Mouse (Mus musculus) heart, embryonic 12.5 days (tissue): ENCODE measurements around the gene Hcn1. TPM values are rescaled to one million over a fixed set of nuclear protein-coding genes. Genes with fewer than 3 reads are reported as not detected.
"Not testable (repeated sequence)": the region's sequence is repeated elsewhere in the genome, so short reads cannot be mapped to it uniquely, and the experiment has no call there.

Source experiments
- ATAC-seq: fragments of 200-750 bp; cut with Nextera tagmentation; 2 replicates; pipeline ENCODE4 v1.8.0; 2017; ENCODE audit warnings: moderate TSS enrichment, moderate library complexity; ENCODE audit not compliant: insufficient number of reproducible peaks, low FRiP score
- H3K27ac ChIP-seq: fragments of 300-500 bp; sonication (generic); 2 replicates; pipeline ENCODE4 v1.5.1; 2016; ENCODE audit warnings: mild to moderate bottlenecking, moderate library complexity; ENCODE audit not compliant: poor library complexity, severe bottlenecking
- H3K27me3 ChIP-seq: fragments of 300-500 bp; sonication (generic); replicated peaks from 2 replicates; pipeline ENCODE4 v1.6.1; 2016; ENCODE audit warnings: mild to moderate bottlenecking, moderate library complexity
- H3K36me3 ChIP-seq: fragments of 300-500 bp; sonication (generic); 2 replicates; pipeline ENCODE4 v1.6.1; 2016; ENCODE audit warnings: mild to moderate bottlenecking, moderate library complexity
- H3K4me1 ChIP-seq: fragments of 300-500 bp; sonication (generic); replicated peaks from 2 replicates; pipeline ENCODE4 v1.6.1; 2016; ENCODE audit warnings: mild to moderate bottlenecking
- H3K4me2 ChIP-seq: fragments of 300-500 bp; sonication (generic); 2 replicates; pipeline ENCODE4 v1.6.1; 2016; ENCODE audit warnings: mild to moderate bottlenecking, moderate library complexity
- H3K4me3 ChIP-seq: fragments of 300-500 bp; sonication (generic); 2 replicates; pipeline ENCODE4 v1.5.1; 2016; ENCODE audit warnings: mild to moderate bottlenecking
- H3K9ac ChIP-seq: fragments of 300-500 bp; sonication (generic); 2 replicates; pipeline ENCODE4 v1.6.1; 2016; ENCODE audit warnings: mild to moderate bottlenecking, moderate library complexity
- H3K9me3 ChIP-seq: fragments of 300-500 bp; sonication (generic); replicated peaks from 2 replicates; pipeline ENCODE4 v1.6.1; 2016; ENCODE audit warnings: mild to moderate bottlenecking, moderate library complexity
- WGBS: fragments of 180-500 bp; shearing (Covaris S2); methylation state at CpG from one replicate; pipeline ENCODE4 v1.1.7; 2016; 5-methylcytosine and 5-hydroxymethylcytosine counted together
- polyA plus RNA-seq: library from polyadenylated mRNA; unstranded; fragments of >200 nt; fragmentation: Nextera tagmentation; extraction: Ambion mirVana; gene quantifications from 2 replicates; pipeline ENCODE4 v1.2.1, GENCODE M21; 2016

The Hcn1 gene
- polyA plus RNA-seq, 1 experiment from 2014 or later: 0.11 TPM

DNA sequence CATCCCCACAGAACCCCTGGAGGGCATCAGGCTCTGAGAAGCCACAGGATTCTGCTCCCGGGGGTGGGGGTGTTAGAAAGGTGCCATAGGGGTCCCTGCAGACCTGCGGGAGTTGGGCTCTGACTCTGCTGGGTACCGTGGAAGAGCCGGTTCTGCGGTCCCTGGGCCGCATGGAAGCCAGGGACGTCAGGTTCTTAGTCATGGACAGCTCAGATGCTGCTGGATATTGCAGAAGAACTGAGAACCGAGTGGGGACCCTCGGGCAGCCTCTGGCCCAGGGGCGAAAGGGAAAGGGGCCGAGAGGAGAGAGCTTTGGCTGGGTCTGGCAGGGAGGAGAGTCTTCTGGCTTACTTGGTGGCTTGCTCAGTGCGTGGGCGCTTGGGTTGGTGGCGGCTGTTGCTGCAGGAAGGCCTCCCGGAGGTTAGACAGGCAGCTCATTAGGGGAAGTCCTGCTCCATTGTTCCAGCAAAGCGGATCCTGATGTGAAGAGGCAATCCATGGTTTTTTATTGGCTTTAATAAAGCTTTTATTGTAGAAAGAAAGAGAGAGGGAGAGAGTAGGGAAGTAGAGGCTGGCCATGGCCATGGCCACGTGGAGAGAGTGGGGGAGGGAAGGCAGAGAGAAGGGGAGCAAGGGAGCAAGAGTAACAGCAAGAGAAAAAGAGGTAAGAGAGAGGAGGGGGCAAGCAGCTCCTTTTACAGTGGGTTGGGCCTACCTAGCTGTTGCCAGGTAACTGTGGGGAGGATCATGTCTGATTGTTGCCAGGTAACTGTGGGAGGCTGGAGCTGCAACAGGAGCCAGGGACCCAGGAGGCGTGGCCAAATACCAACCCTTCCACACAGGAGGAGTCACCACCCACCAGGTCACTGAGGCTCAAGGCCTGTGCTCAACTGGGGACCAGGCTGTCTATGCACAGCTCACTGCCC is 356.6 kb downstream of the Hcn1 start:
- Histone ChIP-seq H3K4me1 (peaks cover 10% of the 10 kb centered on the region; the same call in 1 of the 2 replicates), H3K9ac (no peak overlapping the region), H3K4me3 (peak overlapping the region; percentile 28), H3K4me2 (peak overlapping the region; percentile 63), H3K27ac (no peak overlapping the region), H3K9me3 (no peaks in the 10 kb centered on the region), H3K27me3 (no peaks in the 10 kb centered on the region), H3K36me3 (no peaks in the 10 kb centered on the region)
- ATAC-seq: peak; percentile 29; the same call in 1 of the 2 replicates
- 7% methylated on average over 18 of the region's 18 CpGs for WGBS

DNA sequence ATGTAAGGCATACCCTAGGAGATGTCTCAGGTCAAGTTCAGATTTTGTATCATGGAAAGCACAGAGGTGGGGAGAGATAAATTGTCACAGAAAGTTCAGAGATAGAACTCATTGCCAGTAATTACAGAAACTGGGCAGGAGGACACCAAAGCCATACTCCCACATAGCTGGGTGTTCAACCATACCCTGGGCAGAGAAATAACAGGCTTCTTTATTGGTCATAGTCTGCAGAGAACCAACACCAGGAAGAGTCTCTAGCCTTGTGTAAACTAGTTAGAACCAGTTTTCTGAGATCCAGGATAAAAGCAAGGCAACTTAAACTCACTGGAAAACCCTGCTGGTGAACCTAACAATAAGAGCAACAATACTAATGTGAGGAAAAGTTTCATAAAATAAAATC is 362.5 kb downstream of the Hcn1 start:
- Histone ChIP-seq H3K27me3 (no peaks in the 10 kb centered on the region), H3K4me2 (no peak overlapping the region)

DNA sequence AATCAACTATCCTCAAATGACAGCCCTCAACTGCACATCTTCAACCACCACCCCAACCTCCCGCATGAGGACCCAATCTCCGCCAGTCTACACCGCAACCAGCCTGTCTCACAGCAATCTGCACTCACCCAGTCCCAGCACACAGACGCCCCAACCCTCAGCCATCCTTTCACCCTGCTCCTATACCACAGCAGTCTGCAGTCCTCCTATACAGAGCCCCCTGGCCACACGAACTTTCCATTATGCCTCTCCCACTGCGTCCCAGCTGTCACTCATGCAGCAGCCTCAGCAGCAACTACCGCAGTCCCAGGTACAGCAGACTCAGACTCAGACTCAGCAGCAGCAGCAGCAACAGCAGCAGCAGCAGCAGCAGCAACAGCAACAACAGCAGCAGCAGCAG is 373.3 kb downstream of the Hcn1 start:
- no peaks in the 10 kb centered on the region for H3K4me1 ChIP-seq
- H3K9ac ChIP-seq: no peak overlapping the region
- no peak overlapping the region for H3K27ac ChIP-seq
- H3K27me3 ChIP-seq: no peaks in the 10 kb centered on the region
- WGBS: 61% methylated on average over 7 of the region's 7 CpGs
- no peak overlapping the region for H3K4me3 ChIP-seq
- no peaks in the 10 kb centered on the region for H3K36me3 ChIP-seq
- H3K4me2 ChIP-seq: no peak overlapping the region
- no peak for ATAC-seq
- H3K9me3 ChIP-seq: no peaks in the 10 kb centered on the region

More for the DNA sequence above, 362.5 kb downstream of the Hcn1 start:
- Histone ChIP-seq H3K4me3 (no peak overlapping the region), H3K36me3 (no peaks in the 10 kb centered on the region), H3K27ac (no peak overlapping the region), H3K9ac (no peak overlapping the region), H3K9me3 (no peaks in the 10 kb centered on the region), H3K4me1 (no peaks in the 10 kb centered on the region)
- ATAC-seq: no peak

DNA sequence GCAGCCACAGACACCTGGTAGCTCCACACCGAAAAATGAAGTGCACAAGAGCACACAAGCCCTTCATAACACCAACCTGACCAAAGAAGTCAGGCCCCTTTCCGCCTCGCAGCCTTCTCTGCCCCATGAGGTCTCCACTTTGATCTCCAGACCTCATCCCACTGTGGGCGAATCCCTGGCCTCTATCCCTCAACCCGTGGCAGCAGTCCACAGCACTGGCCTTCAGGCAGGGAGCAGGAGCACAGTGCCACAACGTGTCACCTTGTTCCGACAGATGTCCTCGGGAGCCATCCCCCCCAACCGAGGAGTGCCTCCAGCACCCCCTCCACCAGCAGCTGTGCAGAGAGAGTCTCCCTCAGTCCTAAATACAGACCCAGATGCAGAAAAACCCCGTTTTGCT is 373.7 kb downstream of the Hcn1 start:
- Histone ChIP-seq H3K9ac (no peak overlapping the region), H3K4me2 (no peak overlapping the region), H3K4me3 (no peak overlapping the region), H3K36me3 (no peaks in the 10 kb centered on the region), H3K27me3 (no peaks in the 10 kb centered on the region), H3K27ac (no peak overlapping the region), H3K4me1 (no peaks in the 10 kb centered on the region), H3K9me3 (no peaks in the 10 kb centered on the region)
- no peak for ATAC-seq
- 53% methylated on average over 10 of the region's 10 CpGs for WGBS

DNA sequence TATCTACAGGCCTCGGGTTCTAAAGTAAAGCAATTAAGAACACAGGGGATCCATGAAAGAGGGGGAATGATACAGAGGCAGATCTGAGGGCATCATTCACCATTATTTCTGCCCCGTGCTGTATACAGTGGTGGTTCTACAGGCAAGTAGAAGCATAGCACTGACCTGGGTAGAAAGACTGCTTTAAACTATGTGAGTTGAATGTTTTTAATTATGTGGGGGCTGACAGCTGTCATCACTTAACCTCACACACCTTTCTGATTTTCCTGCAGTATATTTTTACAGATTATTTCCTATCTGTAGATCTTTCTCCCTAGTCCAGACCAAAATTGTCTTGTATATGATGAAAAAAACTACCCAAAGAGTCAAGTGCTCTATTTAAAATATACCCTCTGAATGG is 382.2 kb downstream of the Hcn1 start:
- H3K36me3 ChIP-seq: no peaks in the 10 kb centered on the region
- ATAC-seq: no peak
- H3K4me1 ChIP-seq: no peaks in the 10 kb centered on the region
- 60% methylated on average over 2 of the region's 2 CpGs for WGBS
- H3K9me3 ChIP-seq: no peaks in the 10 kb centered on the region
- no peak overlapping the region for H3K4me2 ChIP-seq
- no peaks in the 10 kb centered on the region for H3K27me3 ChIP-seq
- H3K9ac ChIP-seq: no peak overlapping the region
- no peak overlapping the region for H3K4me3 ChIP-seq
- H3K27ac ChIP-seq: no peak overlapping the region

DNA sequence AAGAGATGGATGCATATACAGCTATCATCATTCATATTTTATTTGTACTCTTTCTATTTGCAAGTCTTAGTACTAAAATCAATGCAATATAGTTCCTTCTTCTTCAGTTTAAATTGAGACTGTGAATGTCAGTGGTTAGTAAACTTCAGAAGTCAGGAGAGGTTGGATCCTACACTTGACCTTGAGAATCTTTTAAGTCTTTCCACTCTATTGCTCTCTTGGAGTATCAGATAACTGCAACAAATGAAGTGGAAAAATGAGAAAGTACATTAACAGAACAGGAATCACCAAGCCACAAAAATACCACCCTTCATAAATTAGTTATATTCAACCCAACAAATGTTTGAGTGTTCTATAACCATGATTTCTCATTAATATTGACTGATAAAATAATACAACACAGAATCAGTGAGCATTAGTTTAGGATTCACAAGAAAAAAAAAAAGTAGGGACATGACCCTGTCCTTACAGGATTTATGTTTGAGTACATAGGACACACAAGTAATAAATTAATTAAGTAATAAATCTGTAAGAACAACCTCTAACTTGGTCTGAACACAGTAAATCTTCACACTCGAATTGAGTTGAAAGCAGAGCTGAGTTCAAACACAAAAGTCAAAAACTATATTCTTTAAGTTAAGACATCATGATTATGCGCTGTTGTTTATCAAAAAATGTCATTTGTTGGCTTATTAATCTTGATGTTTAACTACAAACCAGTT is 397.8 kb downstream of the Hcn1 start:
- Histone ChIP-seq H3K36me3 (no peaks in the 10 kb centered on the region), H3K27me3 (no peaks in the 10 kb centered on the region), H3K4me2 (no peak overlapping the region), H3K27ac (no peak overlapping the region), H3K4me1 (no peaks in the 10 kb centered on the region), H3K9ac (no peak overlapping the region), H3K9me3 (no peaks in the 10 kb centered on the region), H3K4me3 (no peak overlapping the region)
- ATAC-seq: no peak
- WGBS: 79% methylated on average over 2 of the region's 2 CpGs

DNA sequence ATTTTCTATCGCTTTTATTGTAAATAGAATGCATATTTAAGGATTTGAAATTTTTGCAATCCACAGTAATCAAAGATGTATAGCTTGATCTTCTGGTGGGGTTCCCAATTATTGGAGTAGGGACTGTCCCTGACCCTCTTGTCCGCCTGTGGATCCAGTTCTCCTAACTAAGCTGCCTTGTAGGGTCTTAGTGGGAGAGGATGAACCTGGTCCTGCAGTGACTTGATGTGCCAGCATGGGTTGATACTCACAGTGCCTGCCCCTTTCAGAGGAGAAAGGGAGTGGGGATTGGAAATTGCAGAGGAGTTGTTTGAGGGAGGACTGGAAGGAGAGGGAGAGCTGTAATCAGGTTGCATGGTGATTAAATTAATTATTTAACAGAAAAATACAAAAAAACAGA is 398.4 kb downstream of the Hcn1 start:
- Histone ChIP-seq H3K36me3 (no peaks in the 10 kb centered on the region), H3K27me3 (no peaks in the 10 kb centered on the region), H3K9me3 (no peaks in the 10 kb centered on the region), H3K9ac (no peak overlapping the region), H3K4me1 (no peaks in the 10 kb centered on the region), H3K4me3 (no peak overlapping the region), H3K27ac (no peak overlapping the region), H3K4me2 (no peak overlapping the region)
- 74% methylated on average over 2 of the region's 2 CpGs for WGBS
- ATAC-seq: no peak

DNA sequence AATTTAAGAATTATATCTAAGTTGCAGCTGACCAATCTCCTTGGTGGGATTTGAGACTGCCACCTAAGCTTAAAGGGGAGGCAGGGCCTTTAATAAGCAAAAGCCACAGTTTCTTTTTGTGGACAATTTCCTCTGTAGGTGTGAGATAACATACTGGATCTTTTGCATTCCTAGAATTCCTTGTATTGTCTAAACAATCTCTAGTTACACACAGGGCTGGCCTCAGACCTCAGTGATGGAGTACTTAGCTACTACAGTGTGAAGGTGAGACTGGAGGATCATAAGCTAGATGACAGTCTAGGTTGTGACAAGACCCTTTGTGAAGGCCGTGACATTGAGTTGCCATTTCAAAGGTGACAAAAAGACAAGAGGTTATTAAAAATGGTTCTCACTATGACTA is 419.1 kb downstream of the Hcn1 start:
- no peaks in the 10 kb centered on the region for H3K36me3 ChIP-seq
- no peak overlapping the region for H3K9ac ChIP-seq
- no peak overlapping the region for H3K4me3 ChIP-seq
- H3K9me3 ChIP-seq: no peaks in the 10 kb centered on the region
- 0 out of 2 replicates have a peak, but pooled peaks cover 2% of the 10 kb centered on the region for H3K4me1 ChIP-seq
- H3K27ac ChIP-seq: no peak overlapping the region
- H3K4me2 ChIP-seq: no peak overlapping the region
- H3K27me3 ChIP-seq: no peaks in the 10 kb centered on the region
- no peak for ATAC-seq
- whole genome bisulfite sequencing: 67% methylated on average over 1 of the region's 1 CpGs

DNA sequence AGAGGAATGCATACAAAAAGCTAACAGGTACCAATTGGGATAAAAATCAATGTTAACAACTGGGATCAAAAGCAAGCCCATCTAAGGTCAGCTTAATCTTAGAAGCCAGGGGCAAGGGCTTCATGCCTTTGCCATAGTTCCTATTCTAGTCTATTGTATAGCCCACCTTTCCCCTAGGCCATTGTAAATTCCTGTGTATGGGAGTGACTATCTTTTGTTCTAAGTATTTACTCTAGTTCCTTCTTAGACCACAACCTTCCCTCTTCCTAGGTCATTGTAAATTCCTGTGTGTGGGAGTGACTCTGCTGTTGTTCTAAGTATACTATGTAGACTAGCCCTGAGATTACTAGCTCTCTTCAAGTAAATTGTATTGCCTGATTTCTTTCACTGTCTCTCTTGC is 420.8 kb downstream of the Hcn1 start:
- H3K27ac ChIP-seq, H3K4me3 ChIP-seq, ATAC-seq: not testable (repeated sequence)

DNA sequence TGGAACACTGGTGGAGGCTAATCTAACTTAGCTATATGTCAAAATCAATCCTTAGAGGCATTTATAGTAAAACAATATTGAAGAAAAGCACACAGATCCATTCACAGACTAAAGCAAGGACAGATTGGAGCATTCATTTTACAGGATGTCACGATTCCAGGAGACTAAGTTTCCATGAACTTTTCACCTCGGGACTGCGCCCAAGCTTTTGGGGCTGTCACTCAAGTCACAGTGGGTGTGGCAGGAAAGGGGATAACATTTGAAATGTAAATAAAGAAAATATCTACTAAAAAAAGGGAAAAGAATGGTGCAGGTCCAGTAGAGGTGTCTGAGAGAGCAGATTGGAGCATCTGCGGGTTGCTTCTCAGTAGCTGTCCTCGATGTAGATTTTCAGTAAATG is 421.3 kb downstream of the Hcn1 start:
- no peak for ATAC-seq
- no peaks in the 10 kb centered on the region for H3K9me3 ChIP-seq
- no peaks in the 10 kb centered on the region for H3K27me3 ChIP-seq
- H3K4me2 ChIP-seq: no peak overlapping the region
- H3K9ac ChIP-seq: no peak overlapping the region
- H3K4me1 ChIP-seq: 0 out of 2 replicates have a peak, but pooled peaks cover 2% of the 10 kb centered on the region
- no peak overlapping the region for H3K27ac ChIP-seq
- WGBS: 78% methylated on average over 5 of the region's 5 CpGs
- H3K4me3 ChIP-seq: no peak overlapping the region
- no peaks in the 10 kb centered on the region for H3K36me3 ChIP-seq

More for the DNA sequence above, 420.8 kb downstream of the Hcn1 start:
- H3K4me2 ChIP-seq, H3K9me3 ChIP-seq, H3K27me3 ChIP-seq, H3K4me1 ChIP-seq, H3K36me3 ChIP-seq, H3K9ac ChIP-seq: not testable (repeated sequence)

DNA sequence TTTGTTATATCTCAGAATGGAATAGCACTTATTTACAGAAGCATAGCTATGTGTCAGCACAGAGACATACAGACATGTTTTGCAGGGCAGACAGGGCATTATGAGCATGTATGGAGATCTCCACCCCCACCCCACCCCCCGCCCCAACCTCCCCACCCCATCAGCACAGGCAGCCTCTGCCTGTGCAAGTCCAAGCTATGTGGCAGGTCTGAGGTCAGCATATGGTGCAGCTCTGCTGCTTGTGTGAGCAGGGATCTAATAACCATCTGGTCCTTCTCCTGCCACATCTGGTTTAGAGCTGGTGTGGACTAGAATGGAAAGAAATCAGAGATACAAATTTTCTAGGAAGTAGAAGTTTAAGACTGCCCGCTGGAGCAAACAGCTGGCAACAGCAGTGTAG is 424.4 kb downstream of the Hcn1 start:
- no peaks in the 10 kb centered on the region for H3K9me3 ChIP-seq
- H3K4me3 ChIP-seq: no peak overlapping the region
- H3K9ac ChIP-seq: no peak overlapping the region
- H3K27ac ChIP-seq: no peak overlapping the region
- H3K27me3 ChIP-seq: no peaks in the 10 kb centered on the region
- no peaks in the 10 kb centered on the region for H3K36me3 ChIP-seq
- ATAC-seq: no peak
- H3K4me1 ChIP-seq: no peaks in the 10 kb centered on the region
- no peak overlapping the region for H3K4me2 ChIP-seq
- WGBS: 82% methylated on average over 2 of the region's 2 CpGs
